Mouse (Mus musculus) myocyte (in vitro differentiated cells): ENCODE data around the gene Lrrc75a.
A peak's percentile ranks its signal among the peaks of the same experiment; 100 is the strongest.

Experiments used
- CEBPB ChIP-seq: IDR thresholded peaks from 2 replicates; pipeline ENCODE4 v1.6.1; 2011; ENCODE audit warnings: mild to moderate bottlenecking, moderate library complexity; ENCODE audit not compliant: poor library complexity, insufficient read depth, severe bottlenecking
- E2F4 ChIP-seq: IDR thresholded peaks from one replicate; pipeline ENCODE4 v1.6.1; 2011; ENCODE audit warnings: mild to moderate bottlenecking, control low read depth, moderate library complexity; ENCODE audit not compliant: insufficient read depth
- MAX ChIP-seq: IDR thresholded peaks from one replicate; pipeline ENCODE4 v1.6.1; 2011; ENCODE audit warnings: low read depth, mild to moderate bottlenecking, control low read depth
- MYOD1 ChIP-seq, 3 experiments: IDR thresholded peaks; one replicate each; pipeline ENCODE4 v1.6.1; 2011; ENCODE audit warnings: control low read depth in 2 of 3, low read depth in 2 of 3, mild to moderate bottlenecking in 2 of 3, moderate library complexity in 1 of 3; ENCODE audit not compliant: insufficient read length in 2 of 3, control insufficient read depth in 1 of 3
- MYOG ChIP-seq, 3 experiments: IDR thresholded peaks; one replicate each; pipeline ENCODE4 v1.6.1; 2011; ENCODE audit warnings: control low read depth in 2 of 3, low read depth in 2 of 3, mild to moderate bottlenecking in 2 of 3; ENCODE audit not compliant: insufficient read length in 2 of 3, control insufficient read depth in 1 of 3, insufficient read depth in 1 of 3
- POLR2A ChIP-seq: IDR thresholded peaks from one replicate; pipeline ENCODE4 v1.6.1; 2011; ENCODE audit warnings: low read depth, mild to moderate bottlenecking, control low read depth, moderate library complexity; ENCODE audit not compliant: insufficient read length
- POLR2AphosphoS2 ChIP-seq: IDR thresholded peaks from one replicate; pipeline ENCODE4 v1.6.1; 2011; ENCODE audit warnings: low read depth, control low read depth; ENCODE audit not compliant: insufficient read length
- REST ChIP-seq: IDR thresholded peaks from one replicate; pipeline ENCODE4 v1.6.1; 2011; ENCODE audit warnings: mild to moderate bottlenecking, control low read depth, moderate library complexity; ENCODE audit not compliant: insufficient read depth, insufficient read length
- SRF ChIP-seq: IDR thresholded peaks from one replicate; pipeline ENCODE4 v1.6.1; 2011; ENCODE audit warnings: low read depth; ENCODE audit not compliant: control insufficient read depth, insufficient read length
- TCF12 ChIP-seq: IDR thresholded peaks from one replicate; pipeline ENCODE4 v1.6.1; 2011; ENCODE audit warnings: mild to moderate bottlenecking, control low read depth; ENCODE audit not compliant: poor library complexity, insufficient read depth, severe bottlenecking
- USF1 ChIP-seq: IDR thresholded peaks from one replicate; pipeline ENCODE4 v1.6.1; 2011; ENCODE audit warnings: low read depth, mild to moderate bottlenecking, control low read depth, moderate library complexity

DNA sequence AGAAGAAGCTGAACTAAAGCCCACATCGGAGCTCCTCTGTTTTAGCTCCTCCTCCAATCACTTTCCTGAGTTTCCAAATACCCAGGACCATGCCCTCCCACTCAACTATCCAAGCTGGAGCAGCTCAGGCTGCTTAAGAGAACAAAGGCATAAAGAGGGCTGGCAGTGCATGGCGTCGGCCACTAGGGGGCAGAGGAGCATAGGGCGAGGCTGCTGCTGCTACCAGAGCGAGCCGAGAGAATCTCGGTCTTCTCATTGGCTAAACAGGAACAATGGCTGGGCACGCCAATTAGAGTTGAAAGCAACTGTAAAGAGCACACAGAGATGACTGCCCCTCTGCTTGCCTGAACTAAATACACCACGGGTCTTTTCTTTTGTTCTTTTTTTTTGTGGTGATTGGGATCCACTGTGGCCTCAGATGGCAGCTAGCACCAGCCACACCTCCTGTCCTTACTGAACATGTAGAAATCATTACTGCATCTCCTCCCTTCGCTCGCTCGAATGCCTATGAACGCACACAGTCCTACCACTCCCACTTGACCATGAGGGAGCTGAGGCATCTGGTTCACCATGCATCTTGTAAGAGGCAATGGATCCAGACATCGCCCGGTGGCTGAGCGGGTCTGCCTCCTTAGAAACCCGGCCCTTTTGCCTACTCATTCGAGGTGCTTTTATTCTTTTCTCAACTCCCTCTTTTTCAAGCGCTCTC is 34.5 kb downstream of the Lrrc75a start:
- TF ChIP-seq E2F4 = no peak
- TF ChIP-seq POLR2A = no peak
- peak in 1 of 3 experiments; percentile 28 for TF ChIP-seq MYOD1 (IDR thresholded peaks at IDR 0.05; ENCODE audit: control insufficient read depth in 1 of 3, insufficient read length in 2 of 3, low read depth in 2 of 3)
- TF ChIP-seq MYOG (IDR thresholded peaks at IDR 0.05; ENCODE audit: control insufficient read depth in 1 of 3, insufficient read depth in 1 of 3, insufficient read length in 2 of 3, low read depth in 2 of 3) = no peak
- TF ChIP-seq USF1 = no peak
- no peak for TF ChIP-seq TCF12
- TF ChIP-seq MAX = no peak
- peak; percentile 42 for TF ChIP-seq POLR2AphosphoS2
- no peak for TF ChIP-seq SRF
- TF ChIP-seq REST = no peak
- TF ChIP-seq CEBPB = no peak
